Mouse (Mus musculus) testis, adult 10 weeks (tissue): Measurements from ENCODE around the gene Cx3cl1. TPM values are rescaled to one million over a fixed set of nuclear protein-coding genes. Genes with fewer than 3 reads are reported as not detected.

Experiments used
- polyA plus RNA-seq: library from polyadenylated mRNA; stranded (reverse); fragments of 350-450 nt; fragmentation: Illumina TruSeq; extraction: RNeasy Lipid Tissue Mini Kit (QIAGEN cat#74804); gene quantifications from one replicate; pipeline ENCODE4 v1.2.3, GENCODE M21; 2014; ENCODE audit warnings: low read depth, low replicate concordance

Cx3cl1 gene
- polyA plus RNA-seq = 0.35 TPM

DNA sequence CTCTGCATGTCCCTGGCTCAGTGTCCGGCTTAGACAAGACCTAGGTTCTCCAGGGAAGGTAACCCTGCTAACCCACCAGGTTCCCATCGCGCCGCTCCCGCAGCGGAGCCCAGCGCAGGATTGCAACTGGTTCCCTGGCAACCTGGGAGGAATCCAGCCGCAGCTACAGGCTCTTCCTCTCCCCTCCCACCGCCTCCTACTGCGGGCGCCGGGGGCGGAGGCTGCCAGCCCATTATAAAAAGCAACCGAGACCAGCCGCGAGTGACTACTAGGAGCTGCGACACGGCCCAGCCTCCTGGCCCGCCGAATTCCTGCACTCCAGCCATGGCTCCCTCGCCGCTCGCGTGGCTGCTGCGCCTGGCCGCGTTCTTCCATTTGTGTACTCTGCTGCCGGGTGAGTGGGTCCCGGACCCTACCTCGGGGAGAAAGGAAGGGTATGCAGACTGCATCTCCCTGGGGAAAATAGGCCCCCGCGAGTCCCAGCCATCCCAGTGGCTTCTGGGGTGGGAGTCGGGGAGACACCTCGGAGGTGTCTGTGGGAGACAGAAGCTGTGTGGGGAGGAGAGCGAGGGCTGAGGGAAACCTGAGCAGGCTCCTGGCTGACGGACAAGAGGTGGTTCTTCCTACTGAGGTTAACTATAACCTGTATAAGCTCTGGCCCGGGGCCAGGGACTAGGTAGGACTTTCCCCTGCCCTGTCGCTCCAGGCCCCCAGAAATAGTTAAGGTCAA is at the start of gene Cx3cl1:
Gene Cx3cl1, plus strand, starts transcription at position 69 of the 730 bp plus-strand sequence.

DNA sequence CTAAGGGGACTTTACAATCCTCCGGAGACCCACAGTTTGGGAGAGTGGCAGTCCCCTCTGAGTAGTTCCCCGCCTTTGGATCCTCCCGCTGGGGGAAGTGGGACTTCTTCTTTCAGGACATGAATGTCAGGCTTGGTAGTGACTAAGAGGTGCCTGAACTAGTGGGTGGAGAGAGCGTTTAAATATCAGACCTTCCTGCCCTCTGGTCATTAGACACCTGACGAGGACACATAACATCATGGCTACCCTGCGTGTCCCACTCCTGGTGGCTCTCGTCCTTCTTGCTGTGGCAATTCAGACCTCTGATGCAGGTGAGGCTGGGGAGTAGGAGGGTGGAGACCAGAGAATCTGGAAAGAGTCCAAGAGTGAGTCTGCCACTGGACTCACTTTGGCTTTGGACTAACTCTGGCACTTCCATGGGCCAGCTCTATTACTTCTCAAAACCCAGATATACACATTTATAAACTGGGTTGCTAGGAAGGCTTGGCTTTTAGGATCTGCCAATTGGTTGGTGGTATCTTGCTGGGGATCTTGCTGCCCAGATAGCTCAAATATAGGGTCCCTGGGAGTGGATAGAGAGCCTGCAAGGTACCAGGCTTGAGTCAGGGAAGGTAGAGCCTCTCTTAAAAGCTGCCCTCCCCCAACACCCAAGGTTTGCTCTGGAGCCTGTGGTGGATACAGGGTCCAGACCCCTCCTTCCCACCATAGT is 26.2 kb upstream of the Cx3cl1 start, which contains the start of gene Ccl22:
Gene Ccl22, plus strand, starts transcription at position 115 of the 709 bp plus-strand sequence.

DNA sequence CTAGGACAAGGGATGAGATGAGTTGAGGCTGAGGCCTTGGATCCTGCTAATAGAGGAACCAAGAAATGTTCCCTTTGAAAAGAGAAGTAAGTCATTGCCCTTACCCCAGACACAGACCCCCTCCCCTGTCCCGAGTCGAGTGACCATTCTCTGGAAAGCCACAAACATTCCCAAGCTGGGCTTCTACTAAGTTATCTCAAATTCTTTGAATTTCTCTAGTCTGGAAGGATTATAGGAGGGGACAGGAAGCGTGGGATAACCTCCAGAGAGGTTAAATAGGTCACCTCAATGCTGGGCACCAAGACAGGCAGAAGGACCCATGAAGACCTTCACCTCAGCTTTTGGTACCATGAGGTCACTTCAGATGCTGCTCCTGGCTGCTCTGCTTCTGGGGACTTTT is 38.3 kb downstream of the Cx3cl1 start, which contains the start of gene Ccl17:
Gene Ccl17, plus strand, starts transcription at position 301 of the 400 bp plus-strand sequence.

Other genes starting within 250 kb of the Cx3cl1 start
- 1.2 TPM for gene Cpne2, start 239.0 kb upstream of the Cx3cl1 start, polyA plus RNA-seq
- gene Rspry1, start 170.1 kb upstream of the Cx3cl1 start, polyA plus RNA-seq = 63.6 TPM
- 88.4 TPM for gene Fam192a, start 170.0 kb upstream of the Cx3cl1 start, polyA plus RNA-seq
- 906 TPM for gene Arl2bp, start 105.4 kb upstream of the Cx3cl1 start, polyA plus RNA-seq
- gene Pllp, start 75.7 kb upstream of the Cx3cl1 start, polyA plus RNA-seq = not detected
- 1.9 TPM for gene Ccl22, start 26.4 kb upstream of the Cx3cl1 start, polyA plus RNA-seq
- not detected for gene Ccl17, start 38.4 kb downstream of the Cx3cl1 start, polyA plus RNA-seq
- gene Coq9, start 66.3 kb downstream of the Cx3cl1 start, polyA plus RNA-seq = 7.5 TPM
- 11.3 TPM for gene Ciapin1, start 66.3 kb downstream of the Cx3cl1 start, polyA plus RNA-seq
- 4.5 TPM for gene Polr2c, start 85.4 kb downstream of the Cx3cl1 start, polyA plus RNA-seq
- gene Dok4, start 104.3 kb downstream of the Cx3cl1 start, polyA plus RNA-seq = 0.10 TPM
- not detected for gene Ccdc102a, start 146.1 kb downstream of the Cx3cl1 start, polyA plus RNA-seq
- not detected for gene Adgrg5, start 151.7 kb downstream of the Cx3cl1 start, polyA plus RNA-seq
- gene Adgrg1, start 202.7 kb downstream of the Cx3cl1 start, polyA plus RNA-seq = 3.3 TPM
- gene Adgrg3, start 245.7 kb downstream of the Cx3cl1 start, polyA plus RNA-seq = not detected